Mouse (Mus musculus) hindbrain, embryonic 11.5 days (tissue): Measurements from ENCODE around the gene Il5. TPM values are rescaled to one million over a fixed set of nuclear protein-coding genes. Genes with fewer than 3 reads are reported as not detected.

Experiments used
- ATAC-seq: fragments of 200-750 bp; cut with Nextera tagmentation; 2 replicates; pipeline ENCODE4 v1.8.0; 2017; ENCODE audit warnings: mild to moderate bottlenecking, moderate TSS enrichment, moderate library complexity; ENCODE audit not compliant: low FRiP score
- DNase-seq: peaks from one replicate; pipeline ENCODE4 v3.0.0-alpha.2; 2015; ENCODE audit warnings: low spot score
- H3K27ac ChIP-seq: fragments of 300-500 bp; sonication (generic); 2 replicates; pipeline ENCODE4 v1.5.1; 2014; ENCODE audit warnings: mild to moderate bottlenecking, low read depth, low read length
- H3K27me3 ChIP-seq: fragments of 300-500 bp; sonication (generic); 2 replicates; pipeline ENCODE4 v1.6.1; 2014; ENCODE audit warnings: mild to moderate bottlenecking, low read length, moderate library complexity, mixed read lengths; ENCODE audit not compliant: control insufficient read depth, insufficient read depth
- H3K36me3 ChIP-seq: fragments of 300-500 bp; sonication (generic); 2 replicates; pipeline ENCODE4 v1.6.1; 2014; ENCODE audit warnings: mild to moderate bottlenecking, low read length, moderate library complexity, mixed read lengths; ENCODE audit not compliant: control insufficient read depth, insufficient read depth
- H3K4me1 ChIP-seq: fragments of 300-500 bp; sonication (generic); replicated peaks from 2 replicates; pipeline ENCODE4 v1.6.1; 2014; ENCODE audit warnings: low read length, mixed read lengths; ENCODE audit not compliant: control insufficient read depth, insufficient read depth
- H3K4me2 ChIP-seq: fragments of 300-500 bp; sonication (generic); replicated peaks from 2 replicates; pipeline ENCODE4 v1.6.1; 2014; ENCODE audit warnings: mild to moderate bottlenecking, low read depth, low read length
- H3K4me3 ChIP-seq: fragments of 300-500 bp; sonication (generic); 2 replicates; pipeline ENCODE4 v1.5.1; 2014; ENCODE audit warnings: low read depth, low read length
- H3K9ac ChIP-seq: fragments of 300-500 bp; sonication (generic); 2 replicates; pipeline ENCODE4 v1.6.1; 2014; ENCODE audit warnings: low read depth, low read length
- H3K9me3 ChIP-seq: fragments of 300-500 bp; sonication (generic); 2 replicates; pipeline ENCODE4 v1.6.1; 2016; ENCODE audit warnings: low read length; ENCODE audit not compliant: control insufficient read depth
- WGBS: fragments of 180-500 bp; shearing (Covaris S2); extraction: QIAGEN DNeasy Blood & Tissue Kit; methylation state at CpG from one replicate; pipeline ENCODE4 v1.1.7; 2014; 5-methylcytosine and 5-hydroxymethylcytosine counted together
- polyA plus RNA-seq: library from polyadenylated mRNA; unstranded; fragments of >200 nt; fragmentation: Nextera tagmentation; extraction: Ambion mirVana; gene quantifications from 2 replicates; pipeline ENCODE4 v1.2.1, GENCODE M21; 2014

Il5 gene
- polyA plus RNA-seq, 1 experiment from 2014 or later: not detected

GRCm38 (mm10) chr11:53770125-53770791, 49.7 kb downstream of the Il5 start:
- peak; percentile 78 for DNase-seq
- ATAC-seq: peak; percentile 83
- Histone ChIP-seq H3K4me2 (peak overlapping the region; percentile 75), H3K27ac (no peak overlapping the region), H3K4me1 (no peaks in the 10 kb centered on the region; the same call in 1 of the 2 replicates), H3K36me3 (no peaks in the 10 kb centered on the region), H3K9ac (peak overlapping the region; percentile 55; the same call in 1 of the 2 replicates), H3K4me3 (peak overlapping the region; percentile 49), H3K27me3 (peaks cover 13% of the 10 kb centered on the region), H3K9me3 (no peaks in the 10 kb centered on the region)
- under 1% methylated on average over 75 of the region's 75 CpGs for WGBS

GRCm38 (mm10) chr11:53771001-53771744, 50.6 kb downstream of the Il5 start:
- Histone ChIP-seq H3K36me3 (no peaks in the 10 kb centered on the region), H3K4me2 (peak overlapping the region; percentile 75; the same call in 1 of the 2 replicates), H3K27ac (no peak overlapping the region), H3K9me3 (no peaks in the 10 kb centered on the region), H3K27me3 (peaks cover 13% of the 10 kb centered on the region), H3K4me3 (no peak overlapping the region), H3K9ac (no peak overlapping the region), H3K4me1 (no peaks in the 10 kb centered on the region; the same call in 1 of the 2 replicates)
- no peak for DNase-seq
- ATAC-seq: no peak
- WGBS: 90% methylated on average over 11 of the region's 11 CpGs

- Histone ChIP-seq H3K4me1 (no peaks in the 10 kb centered on the region; the same call in 1 of the 2 replicates), H3K4me2 (no peak overlapping the region), H3K27me3 (peaks cover 10% of the 10 kb centered on the region), H3K27ac (no peak overlapping the region), H3K9ac (no peak overlapping the region), H3K4me3 (no peak overlapping the region), H3K9me3 (no peaks in the 10 kb centered on the region), H3K36me3 (no peaks in the 10 kb centered on the region)
- DNase-seq (no peak), ATAC-seq (no peak)
- WGBS: 83% methylated on average over 9 of the region's 9 CpGs
Observed at GRCm38 (mm10) chr11:53772536-53772935, 51.9 kb downstream of the Il5 start.

- DNase-seq (no peak), ATAC-seq (no peak)
- H3K36me3 ChIP-seq: no peaks in the 10 kb centered on the region
- H3K4me2 ChIP-seq: no peak within 1 kb of the TSS
- no peak within 1 kb of the TSS for H3K27ac ChIP-seq
- 88% methylated on average over 5 of the region's 5 CpGs for WGBS
- no peaks in the 10 kb centered on the region; the same call in 1 of the 2 replicates for H3K4me1 ChIP-seq
- H3K9ac ChIP-seq: no peak within 1 kb of the TSS
- H3K4me3 ChIP-seq: no peak within 1 kb of the TSS
- H3K27me3 ChIP-seq: peaks cover 10% of the 10 kb centered on the region
- H3K9me3 ChIP-seq: no peaks in the 10 kb centered on the region
Observed at GRCm38 (mm10) chr11:53773087-53773486, 52.5 kb downstream of the Il5 start, which contains the start of gene Gm17334. Gm17334 (minus strand) TSS chr11:53773187.

GRCm38 (mm10) chr11:53773641-53774360, 53.2 kb downstream of the Il5 start:
- Histone ChIP-seq H3K4me3 (no peak overlapping the region), H3K36me3 (no peaks in the 10 kb centered on the region), H3K27me3 (peaks cover 7% of the 10 kb centered on the region; the same call in 1 of the 2 replicates), H3K4me2 (no peak overlapping the region), H3K9me3 (no peaks in the 10 kb centered on the region), H3K4me1 (no peaks in the 10 kb centered on the region; the same call in 1 of the 2 replicates), H3K27ac (no peak overlapping the region), H3K9ac (no peak overlapping the region)
- ATAC-seq (no peak), DNase-seq (no peak)
- WGBS: 91% methylated on average over 16 of the region's 16 CpGs

Other genes with a start within 250 kb of the Il5 start
- not detected in 2 replicates for gene Gm9945, start 240.6 kb upstream of the Il5 start, polyA plus RNA-seq
- 0.06 and 0.25 TPM in 2 replicates for gene Sowaha, start 240.5 kb upstream of the Il5 start, polyA plus RNA-seq
- gene Sept8, start 201.5 kb upstream of the Il5 start, polyA plus RNA-seq: 13.5 and 15.8 TPM in 2 replicates
- gene Kif3a, start 153.4 kb upstream of the Il5 start, polyA plus RNA-seq: 106 and 118 TPM in 2 replicates
- gene Il4, start 102.1 kb upstream of the Il5 start, polyA plus RNA-seq: 2.3 and 2.8 TPM in 2 replicates
- not detected in 2 replicates for gene Il13, start 86.1 kb upstream of the Il5 start, polyA plus RNA-seq
- 19.3 and 22.3 TPM in 2 replicates for gene Rad50, start 13.5 kb upstream of the Il5 start, polyA plus RNA-seq
- gene Irf1, start 49.2 kb downstream of the Il5 start, polyA plus RNA-seq: 1.7 and 3.8 TPM in 2 replicates
- not detected in 2 replicates for gene Gm17334, start 52.4 kb downstream of the Il5 start, polyA plus RNA-seq
- 0.21 TPM in 1 of 2 replicates, not detected in the other for gene Gm12216, start 138.5 kb downstream of the Il5 start, polyA plus RNA-seq
- gene Slc22a5, start 170.9 kb downstream of the Il5 start, polyA plus RNA-seq: 7.8 and 8.1 TPM in 2 replicates